Mouse (Mus musculus) heart, postnatal 0 days (tissue): ENCODE measurements around the gene Btbd3.

ENCODE experiments used
- CTCF ChIP-seq: IDR thresholded peaks from 2 replicates; pipeline ENCODE4 v1.5.1; 2016; ENCODE audit warnings: antibody characterized with exemption, control low read depth, low read depth
- EP300 ChIP-seq: IDR thresholded peaks from 2 replicates; pipeline ENCODE4 v1.6.1; 2016; ENCODE audit warnings: antibody characterized with exemption, low read depth

- no peak for TF ChIP-seq CTCF
- no peak for TF ChIP-seq EP300
These were observed 217.0 kb downstream of the Btbd3 start for GRCm38 (mm10) chr2:138473407-138473806.
